Mouse (Mus musculus) forebrain, postnatal 0 days (tissue): ENCODE measurements around the gene Cux1. TPM values are rescaled to one million over a fixed set of nuclear protein-coding genes. Genes with fewer than 3 reads are reported as not detected.

ENCODE experiments used
- ATAC-seq: fragments of 200-750 bp; cut with Nextera tagmentation; 2 replicates; pipeline ENCODE4 v1.8.0; 2017; ENCODE audit warnings: mild to moderate bottlenecking, moderate library complexity
- DNase-seq: peaks from one replicate; pipeline ENCODE4 v3.0.0-alpha.2; 2015
- H3K27ac ChIP-seq: fragments of 300-500 bp; sonication (generic); 2 replicates; pipeline ENCODE4 v1.5.1; 2014; ENCODE audit warnings: low read depth, mild to moderate bottlenecking, antibody characterized with exemption, low read length, moderate library complexity, mixed read lengths
- H3K27me3 ChIP-seq: fragments of 300-500 bp; sonication (generic); 2 replicates; pipeline ENCODE4 v1.6.1; 2014; ENCODE audit warnings: mild to moderate bottlenecking, low read length, mixed read lengths; ENCODE audit not compliant: insufficient read depth
- H3K36me3 ChIP-seq: fragments of 300-500 bp; sonication (generic); 2 replicates; pipeline ENCODE4 v1.6.1; 2014; ENCODE audit warnings: mild to moderate bottlenecking, moderate library complexity; ENCODE audit not compliant: insufficient read depth
- H3K4me1 ChIP-seq: fragments of 300-500 bp; sonication (generic); 2 replicates; pipeline ENCODE4 v1.6.1; 2014; ENCODE audit warnings: antibody characterized with exemption; ENCODE audit not compliant: insufficient read depth
- H3K4me2 ChIP-seq: fragments of 300-500 bp; sonication (generic); 2 replicates; pipeline ENCODE4 v1.6.1; 2014; ENCODE audit warnings: low read depth, mild to moderate bottlenecking, moderate library complexity
- H3K4me3 ChIP-seq: fragments of 300-500 bp; sonication (generic); 2 replicates; pipeline ENCODE4 v1.5.1; 2014; ENCODE audit warnings: low read depth, low read length, mixed read lengths
- H3K9ac ChIP-seq: fragments of 300-500 bp; sonication (generic); 2 replicates; pipeline ENCODE4 v1.6.1; 2014; ENCODE audit warnings: mild to moderate bottlenecking
- H3K9me3 ChIP-seq: fragments of 300-500 bp; sonication (generic); 2 replicates; pipeline ENCODE4 v1.6.1; 2016; ENCODE audit warnings: low read length
- CTCF ChIP-seq: sonication (generic); IDR thresholded peaks from 2 replicates; pipeline ENCODE4 v1.5.1; 2016; ENCODE audit warnings: antibody characterized with exemption, control low read depth, low read depth
- WGBS: fragments of 180-500 bp; shearing (Covaris S2); extraction: QIAGEN DNeasy Blood & Tissue Kit; methylation state at CpG from one replicate; pipeline ENCODE4 v1.1.7; 2014; 5-methylcytosine and 5-hydroxymethylcytosine counted together
- polyA plus RNA-seq: library from polyadenylated mRNA; unstranded; fragments of >200 nt; fragmentation: Nextera tagmentation; extraction: Ambion mirVana; gene quantifications from 2 replicates; pipeline ENCODE4 v1.2.1, GENCODE M21; 2015
- total RNA-seq: library from RNA; depleted of rRNA; stranded (reverse); fragments of >200 nt; gene quantifications from 2 replicates; pipeline ENCODE4 v1.2.3, GENCODE M21; 2014

Gene Cux1
- total and polyA plus RNA-seq, 2 experiments from 2014 or later = 86.0 to 141 TPM

- Histone ChIP-seq H3K4me2 (no peak overlapping the region), H3K9ac (no peak overlapping the region), H3K9me3 (no peaks in the 10 kb centered on the region), H3K4me3 (no peak overlapping the region), H3K27ac (0 out of 2 replicates have a peak overlapping the region, but pooled peaks have one; percentile 15), H3K36me3 (no peaks in the 10 kb centered on the region), H3K4me1 (no peaks in the 10 kb centered on the region), H3K27me3 (no peaks in the 10 kb centered on the region)
- ATAC-seq = no peak
- DNase-seq = no peak
- 83% methylated on average over 7 of the region's 7 CpGs for WGBS
- TF ChIP-seq CTCF = no peak
Measured at GRCm38 (mm10) chr5:136458102-136458863, 109.0 kb downstream of the Cux1 start.

DNA sequence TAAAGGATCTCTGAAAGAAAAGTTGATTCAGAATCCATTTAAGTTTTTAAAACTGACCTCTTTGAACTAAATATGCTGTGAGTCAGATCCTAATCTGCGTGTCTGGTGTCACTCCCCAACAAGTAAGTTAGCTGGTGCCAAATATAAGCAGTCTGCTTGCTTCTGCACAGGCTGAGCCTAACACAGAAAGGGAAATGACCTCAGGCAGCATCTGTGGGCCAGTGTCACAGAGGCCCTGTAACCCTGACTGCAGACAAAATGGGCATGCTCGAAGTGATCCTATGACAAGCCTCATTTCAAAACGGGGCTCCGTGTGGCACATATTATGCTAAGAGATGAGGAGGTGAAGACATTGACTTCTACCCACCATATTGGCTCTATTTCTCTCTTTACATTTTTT lies 110.9 kb downstream of the Cux1 start:
- WGBS = 79% methylated on average over 4 of the region's 4 CpGs
- TF ChIP-seq CTCF = no peak
- Histone ChIP-seq H3K9ac (no peak overlapping the region), H3K9me3 (no peaks in the 10 kb centered on the region), H3K27me3 (no peaks in the 10 kb centered on the region), H3K4me3 (no peak overlapping the region), H3K4me2 (no peak overlapping the region), H3K27ac (no peak overlapping the region), H3K4me1 (no peaks in the 10 kb centered on the region), H3K36me3 (no peaks in the 10 kb centered on the region)
- DNase-seq (no peak), ATAC-seq (no peak)

DNA sequence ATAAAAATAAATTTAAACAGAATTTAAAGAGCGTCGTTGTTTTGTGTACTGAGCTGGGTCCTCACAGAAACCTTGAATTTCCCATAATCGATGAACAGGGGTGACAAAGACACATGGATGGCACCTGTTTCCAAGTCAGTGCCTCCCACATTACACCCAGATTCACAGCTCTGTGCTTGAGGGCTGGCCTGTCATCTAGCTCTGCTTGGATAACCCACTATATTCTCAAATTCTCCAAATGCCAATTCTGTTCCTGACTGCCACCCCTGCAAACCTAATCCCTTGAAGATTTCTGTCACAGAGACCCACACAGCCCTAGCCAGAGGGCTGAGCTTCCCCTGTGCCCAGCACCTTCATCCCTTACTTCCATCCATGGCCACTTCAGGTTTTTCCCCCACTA lies 114.6 kb downstream of the Cux1 start:
- Histone ChIP-seq H3K27ac (no peak overlapping the region), H3K36me3 (no peaks in the 10 kb centered on the region), H3K4me2 (no peak overlapping the region), H3K9me3 (no peaks in the 10 kb centered on the region), H3K4me1 (no peaks in the 10 kb centered on the region), H3K27me3 (no peaks in the 10 kb centered on the region), H3K4me3 (no peak overlapping the region), H3K9ac (no peak overlapping the region)
- 88% methylated on average over 3 of the region's 3 CpGs for WGBS
- no peak for ATAC-seq
- no peak for TF ChIP-seq CTCF
- DNase-seq = no peak

DNA sequence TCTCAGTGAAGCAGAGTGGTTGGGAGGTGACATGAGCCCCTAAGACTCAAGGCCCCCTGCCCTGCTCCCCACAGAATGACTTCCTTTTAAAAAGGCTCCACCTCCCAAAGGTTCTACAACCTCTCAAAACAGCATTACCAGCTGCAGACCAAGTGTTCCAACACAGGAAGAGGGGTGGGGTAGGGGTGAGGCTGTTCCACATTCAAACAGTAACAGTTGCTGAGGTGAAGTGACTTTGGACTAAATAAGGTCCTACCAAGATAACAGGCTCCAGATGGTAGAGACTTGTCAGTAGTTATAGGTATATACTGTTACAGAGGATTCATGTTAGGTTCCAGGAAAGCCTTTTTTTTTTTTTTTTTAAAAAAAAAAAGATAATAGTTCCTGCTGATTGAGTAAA lies 117.5 kb downstream of the Cux1 start:
- H3K4me1 ChIP-seq = no peaks in the 10 kb centered on the region
- no peaks in the 10 kb centered on the region for H3K9me3 ChIP-seq
- TF ChIP-seq CTCF = no peak
- ATAC-seq (no peak), DNase-seq (no peak)
- H3K36me3 ChIP-seq = no peaks in the 10 kb centered on the region
- H3K4me2 ChIP-seq = no peak overlapping the region
- H3K9ac ChIP-seq = no peak overlapping the region
- H3K4me3 ChIP-seq = no peak overlapping the region
- H3K27me3 ChIP-seq = no peaks in the 10 kb centered on the region
- H3K27ac ChIP-seq = no peak overlapping the region

DNA sequence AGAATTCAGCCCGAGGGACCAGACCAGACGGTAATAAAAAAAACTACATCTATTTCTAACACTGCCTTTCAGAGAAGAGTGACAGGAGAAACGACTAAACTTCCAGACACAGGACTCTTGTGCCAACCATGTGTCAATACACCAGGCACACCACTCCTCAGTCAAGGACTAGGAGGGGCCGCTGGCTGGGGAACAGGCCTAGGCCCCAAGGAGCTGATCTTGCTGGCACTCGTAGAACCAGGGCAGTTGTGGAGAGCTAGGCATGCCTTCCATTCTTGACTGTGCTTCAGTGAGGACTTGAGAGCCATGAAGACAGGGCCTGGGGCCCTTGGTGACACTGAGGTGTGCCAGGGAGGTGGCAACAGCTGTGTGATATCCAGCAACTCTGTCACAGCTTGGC lies 121.3 kb downstream of the Cux1 start:
- ATAC-seq = 0 out of 2 replicates have a peak, but pooled peaks have one; percentile 19
- no peak overlapping the region for H3K4me2 ChIP-seq
- no peaks in the 10 kb centered on the region for H3K9me3 ChIP-seq
- peak overlapping the region; percentile 50; the same call in 1 of the 2 replicates for H3K27ac ChIP-seq
- 0 out of 2 replicates have a peak, but pooled peaks cover 7% of the 10 kb centered on the region for H3K4me1 ChIP-seq
- TF ChIP-seq CTCF = no peak
- WGBS = 47% methylated on average over 5 of the region's 5 CpGs
- H3K4me3 ChIP-seq = no peak overlapping the region
- H3K27me3 ChIP-seq = no peaks in the 10 kb centered on the region
- peak; percentile 26 for DNase-seq
- H3K36me3 ChIP-seq = no peaks in the 10 kb centered on the region
- no peak overlapping the region for H3K9ac ChIP-seq

- peak; percentile 79 for DNase-seq
- no peaks in the 10 kb centered on the region for H3K9me3 ChIP-seq
- no peaks in the 10 kb centered on the region for H3K36me3 ChIP-seq
- H3K27me3 ChIP-seq = no peaks in the 10 kb centered on the region
- H3K4me1 ChIP-seq = 0 out of 2 replicates have a peak, but pooled peaks cover 7% of the 10 kb centered on the region
- TF ChIP-seq CTCF = no peak
- peak; percentile 92 for ATAC-seq
- H3K4me3 ChIP-seq = no peak overlapping the region
- 34% methylated on average over 11 of the region's 11 CpGs for WGBS
- no peak overlapping the region for H3K4me2 ChIP-seq
- no peak overlapping the region for H3K9ac ChIP-seq
- peak overlapping the region; percentile 77 for H3K27ac ChIP-seq
Measured at GRCm38 (mm10) chr5:136442238-136443187, 124.8 kb downstream of the Cux1 start.

GRCm38 (mm10) chr5:136429647-136430046 lies 137.6 kb downstream of the Cux1 start:
- H3K27ac ChIP-seq = no peak overlapping the region
- no peak for TF ChIP-seq CTCF
- H3K27me3 ChIP-seq = no peaks in the 10 kb centered on the region
- no peak overlapping the region for H3K4me2 ChIP-seq
- H3K9ac ChIP-seq = no peak overlapping the region
- no peak overlapping the region for H3K4me3 ChIP-seq
- DNase-seq (no peak), ATAC-seq (no peak)
- H3K36me3 ChIP-seq = no peaks in the 10 kb centered on the region
- 85% methylated on average over 4 of the region's 4 CpGs for WGBS
- H3K4me1 ChIP-seq = peaks cover 5% of the 10 kb centered on the region; the same call in 1 of the 2 replicates
- H3K9me3 ChIP-seq = no peaks in the 10 kb centered on the region
